Mouse (Mus musculus) adrenal gland, postnatal 25 days (tissue): ENCODE measurements around the gene Sall4. TPM values are rescaled to one million over a fixed set of nuclear protein-coding genes. Genes with fewer than 3 reads are reported as not detected.

Experiments
- total RNA-seq: library from RNA; stranded (reverse); gene quantifications from 2 replicates; pipeline ENCODE4 v1.2.3, GENCODE M21; 2021

Sall4 gene
- total RNA-seq, 1 experiment from 2014 or later = not detected

Other genes starting within 250 kb of the Sall4 start
- gene Nfatc2, start 166.3 kb downstream of the Sall4 start, total RNA-seq = 4.1 and 4.6 TPM in 2 replicates
- gene Atp9a, start 25.5 kb downstream of the Sall4 start, total RNA-seq = 60.9 and 63.6 TPM in 2 replicates
- 21.6 and 22.8 TPM in 2 replicates for gene Zfp64, start 187.6 kb upstream of the Sall4 start, total RNA-seq